Comparison of ENCODE assay signal across 8 mouse cellular contexts in the genomic region with DNA sequence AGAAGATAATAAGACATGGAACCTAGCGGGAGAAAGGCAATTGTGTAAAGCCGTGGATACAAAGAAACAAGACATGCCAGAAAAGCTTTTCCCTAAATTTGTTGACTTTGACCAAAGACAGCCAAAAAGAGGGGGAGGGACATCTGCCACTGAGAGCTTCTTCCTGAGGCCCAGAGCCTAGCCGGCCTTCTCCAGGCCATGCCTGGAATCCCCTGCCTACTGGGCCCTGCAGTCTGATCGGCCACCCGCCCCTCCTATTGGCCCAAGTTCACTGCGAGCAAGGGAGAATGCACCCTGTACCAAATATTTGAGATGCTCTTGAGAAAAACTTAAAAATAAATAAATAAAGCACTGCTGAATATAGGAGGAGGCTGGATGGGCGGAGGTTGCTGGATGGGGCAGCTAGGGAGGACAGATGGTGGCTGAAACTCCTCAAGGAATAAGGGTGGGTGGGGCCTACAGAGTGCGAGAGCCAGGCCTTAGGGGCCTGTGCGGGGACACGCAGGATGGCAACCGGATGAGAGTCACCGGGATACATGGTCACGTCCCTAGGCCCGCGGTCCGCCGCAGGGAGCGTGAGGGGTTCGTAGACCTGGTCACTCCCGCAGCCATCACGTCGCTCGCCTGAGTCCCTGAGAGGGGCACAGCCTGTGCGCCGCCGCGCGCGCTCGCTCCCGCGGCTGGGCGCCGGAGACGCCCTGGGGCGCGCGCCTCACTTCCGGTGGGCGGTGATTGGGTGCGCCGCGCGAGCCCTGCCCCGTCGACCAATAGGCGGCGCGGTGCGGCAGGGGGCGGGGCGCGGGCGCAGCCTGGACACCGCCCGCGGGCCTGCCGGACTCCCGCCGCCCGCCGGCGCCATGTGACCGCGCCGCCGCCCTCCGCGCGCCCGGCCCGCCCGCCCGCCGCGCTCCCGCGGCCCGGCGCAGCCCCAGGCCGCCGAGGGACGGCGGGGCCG. TPM values are rescaled to one million over a fixed set of nuclear protein-coding genes. Genes with fewer than 3 reads are reported as not detected.
A peak's percentile ranks its signal among the peaks of the same experiment; 100 is the strongest.
DNase-seq lines count a peak whose midpoint lies in the region; TF ChIP-seq lines count a peak whose summit lies in the region.

Gene Pacs2, plus strand, starts transcription at position 905 of the 955 bp plus-strand sequence.

- peak within 1 kb of the TSS; percentile 98 for H3K27ac ChIP-seq in cortical plate, adult 2 months (ENCODE audit: insufficient read depth, low read length)

- H3K4me3 ChIP-seq in cortical plate, adult 2 months (ENCODE audit: insufficient read depth, low read length): peak within 1 kb of the TSS; percentile 71

- TF ChIP-seq CTCF in cortical plate, adult 2 months (IDR thresholded peaks at IDR 0.05; ENCODE audit: extremely low read depth, insufficient read depth, low read length): no peak

- TF ChIP-seq POLR2A in cortical plate, adult 2 months (IDR thresholded peaks at IDR 0.05; ENCODE audit: extremely low read depth, insufficient read depth, low read length): peak; percentile 81

- intact Hi-C loops in left cerebral cortex, postnatal 14 days (cut with DNase I): no loop called here

- DNase-seq in adipocyte (ENCODE audit: low spot score): peak; percentile 86
- DNase-seq in gastrocnemius, postnatal 10 days: peak; percentile 98
- peak; percentile 95 for DNase-seq in induced T-regulatory cell, adult 2 months (ENCODE audit: low read depth)
- peak; percentile 92 to 93 for DNase-seq in left cerebral cortex, postnatal 14 days (ENCODE audit: low spot score in 2 of 2)
- peak; percentile 93 for DNase-seq in mesoderm, embryonic 11.5 days (ENCODE audit: low read depth, low spot score)
- peak; percentile 86 to 87 for DNase-seq in right cerebral cortex, postnatal 36 days (ENCODE audit: low spot score in 2 of 2)
- peak; percentile 87 for DNase-seq in yolk sac, embryonic 10.5 days (ENCODE audit: low spot score)

- peaks cover 5% of the 10 kb centered on the region for H3K4me1 ChIP-seq in cortical plate, adult 2 months (ENCODE audit: control insufficient read depth, insufficient read depth, low read length)

RNA-seq across cellular contexts. Expression of gene Pacs2, which starts in this region (rescaled TPM):
- 76.3 and 90.3 TPM in 2 replicates for polyA plus RNA-seq in cortical plate, adult 2 months (2012; rRNA removed)
- total RNA-seq in gastrocnemius, postnatal 10 days (2021): 10 to 100 TPM; 51.8 to 54.4 TPM
- total RNA-seq in left cerebral cortex, postnatal 14 days (2021): 10 to 100 TPM; 86.6 to 97.6 TPM

Comparison
In these comparisons a context has a peak if more than half of its experiments do, and no peak if none do; other contexts are left out.
1. Peak in every context shown above with its lines: DNase-seq, H3K4me3 ChIP-seq and H3K27ac ChIP-seq.